Mouse (Mus musculus) lung, postnatal 0 days (tissue): Measurements from ENCODE around the gene Rpl3l. TPM values are rescaled to one million over a fixed set of nuclear protein-coding genes. Genes with fewer than 3 reads are reported as not detected.

Source experiments
- ATAC-seq: fragments of 200-750 bp; cut with Nextera tagmentation; 2 replicates; pipeline ENCODE4 v1.8.0; 2017; ENCODE audit warnings: moderate library complexity
- DNase-seq: peaks from one replicate; pipeline ENCODE4 v3.0.0-alpha.2; 2016; ENCODE audit warnings: low spot score
- H3K27ac ChIP-seq: fragments of 300-500 bp; sonication (generic); 2 replicates; pipeline ENCODE4 v1.5.1; 2014; ENCODE audit warnings: antibody characterized with exemption, mild to moderate bottlenecking, low read length, mixed read lengths
- H3K27me3 ChIP-seq: fragments of 300-500 bp; sonication (generic); replicated peaks from 2 replicates; pipeline ENCODE4 v1.6.1; 2014; ENCODE audit warnings: low read length, mixed read lengths; ENCODE audit not compliant: insufficient read depth
- H3K36me3 ChIP-seq: fragments of 300-500 bp; sonication (generic); 2 replicates; pipeline ENCODE4 v1.6.1; 2014; ENCODE audit warnings: low read length, mixed read lengths; ENCODE audit not compliant: insufficient read depth
- H3K4me1 ChIP-seq: fragments of 300-500 bp; sonication (generic); 2 replicates; pipeline ENCODE4 v1.6.1; 2014; ENCODE audit warnings: antibody characterized with exemption, low read depth, low read length, mixed read lengths; ENCODE audit not compliant: insufficient read depth
- H3K4me2 ChIP-seq: fragments of 300-500 bp; sonication (generic); replicated peaks from 2 replicates; pipeline ENCODE4 v1.6.1; 2014; ENCODE audit warnings: low read depth, mild to moderate bottlenecking, low read length, moderate library complexity, mixed read lengths
- H3K4me3 ChIP-seq: fragments of 300-500 bp; sonication (generic); 2 replicates; pipeline ENCODE4 v1.5.1; 2014; ENCODE audit warnings: low read depth, low read length
- H3K9ac ChIP-seq: fragments of 300-500 bp; sonication (generic); replicated peaks from 2 replicates; pipeline ENCODE4 v1.6.1; 2014; ENCODE audit warnings: low read depth, mild to moderate bottlenecking
- H3K9me3 ChIP-seq: fragments of 300-500 bp; sonication (generic); 2 replicates; pipeline ENCODE4 v1.6.1; 2016; ENCODE audit warnings: low read length, mixed read lengths
- CTCF ChIP-seq: IDR thresholded peaks from 2 replicates; pipeline ENCODE4 v1.5.1; 2016; ENCODE audit warnings: antibody characterized with exemption, mild to moderate bottlenecking
- EP300 ChIP-seq: IDR thresholded peaks from 2 replicates; pipeline ENCODE4 v1.6.1; 2016; ENCODE audit warnings: antibody characterized with exemption, mild to moderate bottlenecking, control low read depth
- WGBS: fragments of 180-500 bp; shearing (Covaris S2); extraction: QIAGEN DNeasy Blood & Tissue Kit; methylation state at CpG from one replicate; pipeline ENCODE4 v1.1.7; 2014; 5-methylcytosine and 5-hydroxymethylcytosine counted together
- polyA plus RNA-seq: library from polyadenylated mRNA; unstranded; fragments of >200 nt; fragmentation: Nextera tagmentation; extraction: Ambion mirVana; gene quantifications from 2 replicates; pipeline ENCODE4 v1.2.1, GENCODE M21; 2015

Rpl3l gene
- polyA plus RNA-seq, result 0.19 and 0.31 TPM in 2 replicates

GRCm38 (mm10) chr17:24727618-24728017 is at the start of gene Rpl3l:
Rpl3l (plus strand) TSS chr17:24727820.
- DNase-seq, result no peak
- Histone ChIP-seq H3K9me3 (no peaks in the 10 kb centered on the region), H3K4me1 (peaks cover 7% of the 10 kb centered on the region; the same call in 1 of the 2 replicates), H3K27me3 (no peaks in the 10 kb centered on the region), H3K4me3 (no peak within 1 kb of the TSS), H3K4me2 (no peak within 1 kb of the TSS), H3K36me3 (no peaks in the 10 kb centered on the region), H3K9ac (no peak within 1 kb of the TSS), H3K27ac (no peak within 1 kb of the TSS)
- no peak for ATAC-seq
- 57% methylated on average over 2 of the region's 2 CpGs for WGBS
- TF ChIP-seq EP300 (no peak), CTCF (no peak)

- H3K4me1 ChIP-seq, result peaks cover 5% of the 10 kb centered on the region; the same call in 1 of the 2 replicates
- DNase-seq (peak; percentile 55), ATAC-seq (peak; percentile 62; the same call in 1 of the 2 replicates)
- H3K9me3 ChIP-seq, result no peaks in the 10 kb centered on the region
- H3K27me3 ChIP-seq, result peaks cover 13% of the 10 kb centered on the region; the same call in 1 of the 2 replicates
- TF ChIP-seq CTCF, result no peak
- TF ChIP-seq EP300, result no peak
- no peak overlapping the region for H3K27ac ChIP-seq
- no peak overlapping the region for H3K9ac ChIP-seq
- H3K36me3 ChIP-seq, result no peaks in the 10 kb centered on the region
- no peak overlapping the region for H3K4me3 ChIP-seq
- no peak overlapping the region for H3K4me2 ChIP-seq
- WGBS, result 40% methylated on average over 16 of the region's 16 CpGs
Observed at GRCm38 (mm10) chr17:24686514-24686913, 41.1 kb upstream of the Rpl3l start.

GRCm38 (mm10) chr17:24687146-24687595 is 40.4 kb upstream of the Rpl3l start:
- WGBS, result 1% methylated on average over 25 of the region's 25 CpGs
- peak; percentile 81 for ATAC-seq
- peak; percentile 53 for DNase-seq
- peaks cover 13% of the 10 kb centered on the region; the same call in 1 of the 2 replicates for H3K27me3 ChIP-seq
- H3K27ac ChIP-seq, result no peak overlapping the region
- H3K9ac ChIP-seq, result no peak overlapping the region; the same call in 1 of the 2 replicates
- no peaks in the 10 kb centered on the region for H3K9me3 ChIP-seq
- peak overlapping the region; percentile 49 for H3K4me2 ChIP-seq
- TF ChIP-seq EP300, result no peak
- TF ChIP-seq CTCF, result no peak
- H3K4me1 ChIP-seq, result peaks cover 5% of the 10 kb centered on the region; the same call in 1 of the 2 replicates
- H3K36me3 ChIP-seq, result no peaks in the 10 kb centered on the region
- peak overlapping the region; percentile 27 for H3K4me3 ChIP-seq

DNA sequence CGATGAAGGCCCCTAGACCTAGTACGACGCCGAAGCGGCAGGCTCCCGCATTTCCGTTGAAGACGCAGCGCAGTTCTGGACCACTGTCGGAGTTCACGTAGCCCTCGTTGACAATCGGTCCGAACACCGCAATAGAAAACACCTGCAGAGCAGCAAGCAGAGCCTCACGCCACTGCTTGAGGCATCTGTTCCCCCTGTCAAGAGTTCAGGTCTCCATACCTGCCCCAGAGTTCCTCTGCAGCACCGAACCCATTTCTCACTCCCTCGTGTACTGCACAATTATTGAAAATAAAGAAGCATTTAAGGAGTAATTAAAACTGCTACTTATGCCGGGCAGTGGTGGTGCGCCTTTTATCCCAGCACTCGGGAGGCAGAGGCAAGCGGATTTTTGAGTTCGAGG is 40.0 kb upstream of the Rpl3l start:
- no peak for DNase-seq
- 22% methylated on average over 23 of the region's 23 CpGs for WGBS

GRCm38 (mm10) chr17:24689251-24690081 is 38.2 kb upstream of the Rpl3l start, which contains the start of gene Syngr3:
Syngr3 (minus strand) TSS chr17:24689955.
- H3K4me2 ChIP-seq, result peak within 1 kb of the TSS; percentile 52
- 0 out of 2 replicates have a peak within 1 kb of the TSS, but pooled peaks have one; percentile 8 for H3K9ac ChIP-seq
- peak within 1 kb of the TSS; percentile 27 for H3K4me3 ChIP-seq
- ATAC-seq (no peak), DNase-seq (no peak)
- TF ChIP-seq EP300 (no peak), CTCF (no peak)
- H3K36me3 ChIP-seq, result no peaks in the 10 kb centered on the region
- WGBS, result under 1% methylated on average over 43 of the region's 55 CpGs
- peaks cover 13% of the 10 kb centered on the region; the same call in 1 of the 2 replicates for H3K27me3 ChIP-seq
- H3K9me3 ChIP-seq, result no peaks in the 10 kb centered on the region
- peaks cover 5% of the 10 kb centered on the region; the same call in 1 of the 2 replicates for H3K4me1 ChIP-seq
- H3K27ac ChIP-seq, result no peak within 1 kb of the TSS

More for the DNA sequence above, 40.0 kb upstream of the Rpl3l start:
- ATAC-seq, result no peak
- TF ChIP-seq CTCF (no peak), EP300 (no peak)
- H3K4me3 ChIP-seq, result peak overlapping the region; percentile 27
- H3K27ac ChIP-seq, result no peak overlapping the region
- no peak overlapping the region; the same call in 1 of the 2 replicates for H3K9ac ChIP-seq
- H3K4me1 ChIP-seq, result peaks cover 5% of the 10 kb centered on the region; the same call in 1 of the 2 replicates
- H3K9me3 ChIP-seq, result no peaks in the 10 kb centered on the region
- H3K27me3 ChIP-seq, result peaks cover 13% of the 10 kb centered on the region; the same call in 1 of the 2 replicates
- H3K4me2 ChIP-seq, result peak overlapping the region; percentile 49
- no peaks in the 10 kb centered on the region for H3K36me3 ChIP-seq

DNA sequence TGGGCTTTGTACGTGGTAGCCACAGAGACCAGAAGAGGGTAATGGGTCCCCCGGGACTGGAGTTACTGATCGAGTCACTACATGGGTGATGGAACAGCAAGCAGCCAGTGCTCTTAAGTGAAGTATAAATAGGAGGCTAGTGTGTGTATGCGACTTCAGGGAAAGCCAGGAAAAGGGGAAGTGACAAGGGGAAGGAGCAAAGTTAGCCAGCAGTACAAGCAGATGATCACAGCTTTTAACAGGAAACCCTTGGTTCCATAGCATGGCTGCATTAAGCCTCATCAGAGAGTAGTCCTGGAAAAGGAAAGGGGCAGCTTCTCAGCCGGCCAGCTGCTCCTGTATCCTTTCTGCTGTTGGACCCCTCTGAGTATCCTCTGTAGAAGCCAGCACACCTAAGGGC is 35.2 kb upstream of the Rpl3l start:
- ATAC-seq, result no peak
- H3K4me3 ChIP-seq, result no peak overlapping the region
- TF ChIP-seq CTCF (no peak), EP300 (no peak)
- peaks cover 13% of the 10 kb centered on the region; the same call in 1 of the 2 replicates for H3K27me3 ChIP-seq
- no peak overlapping the region for H3K27ac ChIP-seq
- DNase-seq, result no peak
- no peak overlapping the region for H3K4me2 ChIP-seq
- WGBS, result 73% methylated on average over 5 of the region's 5 CpGs
- H3K36me3 ChIP-seq, result no peaks in the 10 kb centered on the region
- H3K9ac ChIP-seq, result no peak overlapping the region
- H3K9me3 ChIP-seq, result no peaks in the 10 kb centered on the region
- peaks cover 5% of the 10 kb centered on the region; the same call in 1 of the 2 replicates for H3K4me1 ChIP-seq
